13 mouse cellular contexts compared by ENCODE assay signal in the genomic region with DNA sequence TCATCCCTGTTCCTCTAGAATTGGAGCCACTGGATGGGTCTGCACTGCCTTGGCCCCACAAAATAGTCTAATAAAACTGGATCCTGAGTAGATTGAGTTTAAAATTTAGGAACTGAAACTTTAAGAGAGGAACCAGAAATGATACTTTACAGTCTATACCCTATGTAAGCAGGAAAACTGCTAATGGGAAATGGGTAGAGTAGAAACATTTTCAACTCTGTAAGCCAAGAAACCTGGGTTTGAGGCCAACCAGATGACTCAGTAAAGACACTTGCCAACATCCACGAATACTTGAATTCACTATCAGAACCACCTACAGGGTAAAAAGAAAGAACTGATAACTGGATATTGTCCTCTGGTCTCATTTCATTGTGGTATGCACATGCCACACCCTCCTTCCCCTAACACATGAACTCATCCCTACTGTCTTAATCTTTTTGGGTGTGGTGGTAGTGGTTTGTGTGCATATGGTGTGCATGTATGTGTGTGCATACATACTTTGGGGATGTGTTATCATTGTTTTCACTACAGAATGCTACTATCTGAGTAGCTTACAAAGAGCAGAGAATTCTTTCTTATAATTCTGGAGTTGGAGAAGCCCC.
"Had no signal": no experiment of that assay in that cellular context is flagged by ENCODE, and none has a peak within 500 bp of the region (broad histone marks: within the 10 kb centered on the region; RNA-seq: fewer than 3 reads in every experiment).

No protein-coding gene starts in this region.

- ATAC-seq: midbrain, embryonic 13.5 days; midbrain, embryonic 16.5 days had no signal

- DNase-seq: kidney, adult 8-10 months; kidney, postnatal 10 days; kidney, postnatal 36 days; layer of hippocampus, postnatal 36 days; liver, embryonic 13.5 days; lung, adult 2 months; lung, postnatal 14 days; lung, postnatal 4 days; right cerebral cortex, postnatal 4 days; thymus, adult 18-20 months; thymus, postnatal 36 days had no signal
